Mouse (Mus musculus) embryo, embryonic 9.5 days (tissue): ENCODE measurements around the gene Gm281.

ENCODE experiments used
- DNase-seq: peaks from one replicate; pipeline ENCODE4 v3.0.0-alpha.2; 2017; ENCODE audit errors: extremely low spot score

Gm281 gene

DNA sequence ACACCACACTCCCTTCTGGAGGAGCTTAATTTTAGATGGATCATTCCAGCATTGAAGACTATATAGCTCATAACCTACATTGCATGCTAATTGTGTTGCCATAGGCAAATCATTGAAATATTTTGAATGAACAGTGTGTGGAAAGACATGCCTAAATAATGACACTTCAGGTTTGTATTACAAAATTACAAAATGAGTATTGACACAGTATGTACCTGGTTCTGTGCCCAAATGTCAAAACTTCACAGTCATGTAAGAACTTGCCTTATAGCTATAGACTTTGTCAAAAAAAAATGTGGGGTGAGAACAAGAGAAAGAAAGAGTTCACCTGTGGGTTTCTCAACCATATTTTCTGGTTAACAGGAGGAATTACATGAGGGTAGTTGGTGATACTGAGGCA, 52.9 kb downstream of the Gm281 start:
- DNase-seq, result no peak

DNA sequence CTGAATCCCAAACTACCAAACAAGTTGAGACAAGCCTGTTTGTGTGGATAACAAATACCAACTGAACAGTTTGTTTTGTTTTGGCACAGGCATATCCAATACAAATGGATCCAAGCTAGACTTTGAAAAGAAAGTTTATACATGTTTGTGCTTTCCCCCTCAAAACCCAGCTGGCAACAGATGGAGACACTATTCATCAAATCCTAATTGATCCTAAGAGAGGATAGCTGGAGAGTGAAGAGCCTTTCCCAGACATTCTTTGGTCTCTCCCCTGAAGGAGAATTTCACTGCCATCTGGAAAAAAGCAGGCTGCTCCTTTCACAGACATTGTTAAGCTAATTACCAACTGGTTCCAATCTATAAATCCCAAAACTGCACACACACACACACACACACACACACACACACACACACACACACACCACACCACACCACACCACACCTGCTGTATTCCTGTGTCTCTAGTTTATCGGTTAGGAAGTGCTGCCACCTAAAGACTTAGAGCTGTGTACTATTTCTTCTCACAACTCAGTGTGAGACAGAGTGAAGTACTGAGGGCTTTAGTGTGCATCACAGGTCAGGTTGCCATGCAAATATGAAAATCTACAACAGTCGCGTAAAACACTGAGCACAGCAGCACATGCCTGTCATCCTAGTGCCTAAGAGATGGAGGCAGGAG, 101.3 kb downstream of the Gm281 start:
- no peak for DNase-seq

DNA sequence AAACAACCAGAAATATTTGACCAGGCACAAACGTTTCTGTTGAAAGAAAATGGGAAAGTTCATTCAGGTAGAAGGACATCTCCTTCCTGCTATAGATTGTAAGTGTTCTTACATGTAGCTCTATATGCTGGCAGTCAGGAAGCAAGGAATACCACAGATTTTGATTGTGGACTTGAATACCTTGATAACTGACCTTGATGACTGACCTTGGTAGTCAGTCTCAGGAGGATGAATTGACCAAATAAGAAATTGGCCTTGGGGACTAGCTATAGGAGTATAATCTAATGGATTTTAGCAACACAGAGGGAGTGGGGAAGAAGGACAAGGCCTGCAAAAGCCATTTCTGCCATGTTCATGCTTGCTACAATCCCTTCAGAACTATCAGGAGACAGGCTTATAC, 123.8 kb downstream of the Gm281 start:
- DNase-seq, result no peak

DNA sequence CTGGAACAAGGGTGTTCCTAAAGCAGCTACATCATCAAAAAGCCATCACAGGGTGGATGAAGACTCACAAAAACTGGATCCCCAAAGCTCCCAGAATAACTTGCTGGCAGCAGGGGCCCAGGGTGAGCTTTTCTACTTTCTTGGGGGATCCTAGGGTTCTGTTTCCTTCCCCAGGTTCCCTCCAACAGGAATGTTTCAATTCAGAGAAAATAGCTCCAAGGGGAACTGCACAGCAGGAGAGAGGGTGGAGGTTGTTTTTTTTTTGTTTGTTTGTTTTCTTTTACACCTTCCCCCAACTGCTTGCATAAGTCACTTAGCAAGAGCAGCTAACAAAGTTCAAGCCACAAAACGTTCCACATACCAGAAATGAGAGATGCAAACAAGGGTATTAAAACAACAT, 124.3 kb downstream of the Gm281 start:
- no peak for DNase-seq

DNA sequence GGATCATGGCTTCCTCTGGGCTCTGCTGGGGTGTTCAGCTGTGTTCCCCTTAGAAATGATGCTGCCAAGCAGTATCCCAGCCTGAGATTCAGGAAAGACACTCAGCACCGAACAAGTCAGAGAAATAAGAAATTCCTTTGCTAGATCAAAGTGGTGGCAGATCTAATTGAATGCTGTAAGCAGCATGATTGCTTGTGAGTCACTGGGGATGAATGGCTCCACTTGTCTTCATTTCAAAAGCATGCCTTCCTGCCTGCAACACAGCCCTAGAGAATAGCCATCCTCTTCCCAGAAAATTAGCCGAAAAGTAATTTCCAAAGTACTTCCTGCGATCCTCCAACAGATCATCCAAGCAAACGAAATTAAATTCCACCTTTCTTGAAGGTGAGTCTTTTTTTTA, 131.3 kb downstream of the Gm281 start:
- DNase-seq, result no peak

DNA sequence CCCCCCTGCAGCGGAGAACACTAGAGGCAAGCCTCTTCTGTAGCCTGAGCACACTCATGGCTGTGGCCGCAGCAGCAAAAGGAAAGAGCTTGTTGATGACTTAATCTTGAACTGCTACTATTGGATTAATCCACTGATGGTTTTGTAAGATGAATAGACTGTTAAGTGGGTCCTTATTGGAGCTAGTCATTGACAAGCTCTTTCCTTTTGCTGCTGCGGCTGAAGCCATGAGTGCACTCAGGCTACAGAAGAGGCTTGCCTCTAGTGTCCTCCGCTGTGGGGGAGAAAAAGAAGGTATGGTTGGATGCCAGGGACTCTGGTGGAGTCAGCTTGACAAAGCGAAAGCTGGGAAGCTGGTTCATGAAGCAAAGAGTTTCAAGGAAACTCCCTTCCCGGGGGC, 135.9 kb downstream of the Gm281 start:
- DNase-seq, result no peak

DNA sequence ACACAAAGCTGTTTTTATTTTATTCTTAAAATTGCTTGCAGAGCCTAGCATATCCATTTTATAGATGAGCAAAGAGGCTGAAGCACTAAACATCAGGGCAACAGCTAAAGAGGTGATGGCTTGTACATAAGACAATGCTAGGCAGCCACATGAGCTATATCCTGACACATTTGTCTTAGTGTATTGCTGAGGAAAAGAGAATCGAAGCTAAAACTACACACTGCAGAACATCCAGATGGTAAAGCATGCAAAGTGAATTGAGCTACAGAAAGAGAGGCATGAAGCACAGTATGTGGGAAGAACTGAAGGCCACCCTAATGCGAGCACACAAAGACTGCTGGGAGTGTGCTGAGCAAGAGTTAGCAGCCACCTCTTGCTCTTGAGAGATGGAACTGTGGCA, 143.1 kb downstream of the Gm281 start:
- DNase-seq, result peak; percentile 9

DNA sequence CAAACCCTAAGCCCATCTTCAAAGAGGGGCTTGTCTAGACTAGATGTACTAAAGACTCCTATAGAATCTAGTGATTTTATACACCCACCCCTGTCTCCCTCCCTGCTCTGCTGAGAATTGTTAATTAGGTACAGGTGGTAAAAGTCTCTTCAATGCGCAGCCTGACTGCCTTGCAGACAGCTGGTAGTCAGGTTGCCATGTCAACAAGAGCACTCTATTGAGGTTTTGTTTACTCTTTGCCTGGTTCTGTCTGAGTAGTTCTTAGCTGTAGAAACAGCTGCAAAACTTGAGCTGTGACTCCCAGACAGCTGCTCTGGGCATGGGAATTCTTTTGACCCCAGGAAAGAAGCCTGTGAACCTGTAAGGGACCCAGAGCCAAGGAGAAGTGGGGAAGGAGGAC, 143.6 kb downstream of the Gm281 start:
- peak; percentile 61 for DNase-seq
